Mouse (Mus musculus) G1E (cell line): ENCODE data around the gene Grin1. TPM values are rescaled to one million over a fixed set of nuclear protein-coding genes. Genes with fewer than 3 reads are reported as not detected.

Source experiments
- ATAC-seq: 2 replicates; pipeline ENCODE4 v1.8.0; 2016; ENCODE audit warnings: mild to moderate bottlenecking; ENCODE audit not compliant: insufficient number of reproducible peaks, poor library complexity, low FRiP score, severe bottlenecking; ENCODE audit errors: extremely low read depth
- DNase-seq: peaks from one replicate; pipeline ENCODE4 v3.0.0; 2012; ENCODE audit warnings: low spot score
- H3K27me3 ChIP-seq: 2 replicates; pipeline ENCODE4 v1.6.1; 2012; ENCODE audit warnings: mild to moderate bottlenecking, low read length, inconsistent platforms; ENCODE audit not compliant: insufficient read depth
- H3K36me3 ChIP-seq: replicated peaks from 2 replicates; pipeline ENCODE3; 2012; ENCODE audit warnings: mild to moderate bottlenecking, inconsistent platforms
- H3K4me1 ChIP-seq: 2 replicates; pipeline ENCODE4 v1.6.1; 2012; ENCODE audit warnings: low read depth, low read length, inconsistent platforms, mixed read lengths; ENCODE audit not compliant: insufficient read depth
- H3K4me3 ChIP-seq: 2 replicates; pipeline ENCODE4 v1.5.1; 2012; ENCODE audit warnings: low read depth, mild to moderate bottlenecking, inconsistent platforms, low read length, moderate library complexity, mixed read lengths
- H3K9me3 ChIP-seq: replicated peaks from 2 replicates; pipeline ENCODE4 v1.6.1; 2012; ENCODE audit warnings: inconsistent platforms
- CTCF ChIP-seq: IDR thresholded peaks from 2 replicates; pipeline ENCODE4 v1.5.1; 2012; ENCODE audit warnings: low read depth, low read length, inconsistent platforms, mixed read lengths
- GATA1 ChIP-seq: IDR thresholded peaks from 2 replicates; pipeline ENCODE4 v1.6.1; 2012; ENCODE audit warnings: borderline replicate concordance, low read length, inconsistent platforms, mixed read lengths
- GATA2 ChIP-seq: IDR thresholded peaks from 2 replicates; pipeline ENCODE4 v1.6.1; 2012; ENCODE audit warnings: low read depth, low read length, inconsistent platforms, borderline replicate concordance
- POLR2AphosphoS5 ChIP-seq: IDR thresholded peaks from 2 replicates; pipeline ENCODE4 v1.6.1; 2012; ENCODE audit warnings: low read depth, low read length, inconsistent platforms; ENCODE audit not compliant: insufficient replicate concordance
- TAL1 ChIP-seq: conservative IDR thresholded peaks from 2 replicates; pipeline ENCODE4 v1.6.1; 2012; ENCODE audit warnings: low read depth, low read length, inconsistent platforms, mixed read lengths
- polyA plus RNA-seq: library from polyadenylated mRNA; stranded (reverse); fragments of >175 nt; gene quantifications from 2 replicates; pipeline ENCODE4 v1.2.3, GENCODE M21; 2012
- total RNA-seq, 2 experiments: library from RNA; stranded (forward) in 1 of 2; stranded (reverse) in 1 of 2; fragments of 200-1000 nt in 1 of 2; fragments of >200 nt in 1 of 2; fragmentation: Nextera tagmentation in 1 of 2; gene quantifications; 2 replicates each; pipeline ENCODE4 v1.2.3; 2014 to 2017

Grin1 gene
- total and polyA plus RNA-seq, 3 experiments, result 0.33 to 1.7 (median 0.73) TPM

GRCm38 (mm10) chr2:25288734-25289345 is 30.1 kb downstream of the Grin1 start:
- Histone ChIP-seq H3K36me3 (peaks cover 32% of the 10 kb centered on the region), H3K9me3 (no peaks in the 10 kb centered on the region), H3K27me3 (peaks cover 49% of the 10 kb centered on the region), H3K4me1 (peaks cover 26% of the 10 kb centered on the region), H3K4me3 (no peak overlapping the region)
- no peak for TF ChIP-seq GATA1
- TF ChIP-seq POLR2AphosphoS5, result no peak
- TF ChIP-seq TAL1, result no peak
- no peak for TF ChIP-seq GATA2
- ATAC-seq, result no peak
- no peak for DNase-seq

- Histone ChIP-seq H3K9me3 (no peaks in the 10 kb centered on the region), H3K27me3 (peaks cover 43% of the 10 kb centered on the region), H3K36me3 (peaks cover 39% of the 10 kb centered on the region), H3K4me1 (peaks cover 26% of the 10 kb centered on the region), H3K4me3 (no peak within 1 kb of the TSS)
- DNase-seq (no peak), ATAC-seq (no peak)
- no peak for TF ChIP-seq CTCF
- no peak for TF ChIP-seq GATA1
- no peak for TF ChIP-seq POLR2AphosphoS5
- no peak for TF ChIP-seq TAL1
- TF ChIP-seq GATA2, result no peak
Observed at GRCm38 (mm10) chr2:25287927-25288649, 30.9 kb downstream of the Grin1 start, which contains the start of gene Tmem210. Tmem210 (plus strand) TSS chr2:25288145.

- H3K27me3 ChIP-seq, result peaks cover 35% of the 10 kb centered on the region
- DNase-seq (no peak), ATAC-seq (no peak)
- H3K4me1 ChIP-seq, result peaks cover 19% of the 10 kb centered on the region
- TF ChIP-seq GATA2, result no peak
- H3K9me3 ChIP-seq, result no peaks in the 10 kb centered on the region
- peaks cover 50% of the 10 kb centered on the region for H3K36me3 ChIP-seq
- H3K4me3 ChIP-seq, result no peak overlapping the region
Observed at GRCm38 (mm10) chr2:25286837-25287636, 31.9 kb downstream of the Grin1 start.

GRCm38 (mm10) chr2:25286314-25286713 is 32.7 kb downstream of the Grin1 start:
- no peak for ATAC-seq
- H3K36me3 ChIP-seq, result peaks cover 55% of the 10 kb centered on the region
- no peak for TF ChIP-seq GATA1
- TF ChIP-seq POLR2AphosphoS5, result no peak
- no peak for TF ChIP-seq GATA2
- TF ChIP-seq CTCF, result no peak
- no peak for TF ChIP-seq TAL1

GRCm38 (mm10) chr2:25285551-25285950 is 33.4 kb downstream of the Grin1 start:
- no peak for ATAC-seq
- peaks cover 62% of the 10 kb centered on the region for H3K36me3 ChIP-seq
- H3K9me3 ChIP-seq, result no peaks in the 10 kb centered on the region
- no peak overlapping the region for H3K4me3 ChIP-seq
- DNase-seq, result no peak
- H3K4me1 ChIP-seq, result peaks cover 13% of the 10 kb centered on the region
- TF ChIP-seq TAL1 (no peak), POLR2AphosphoS5 (no peak), CTCF (no peak), GATA2 (no peak), GATA1 (no peak)
- peaks cover 21% of the 10 kb centered on the region for H3K27me3 ChIP-seq

More at GRCm38 (mm10) chr2:25286314-25286713, 32.7 kb downstream of the Grin1 start:
- DNase-seq, result no peak
- Histone ChIP-seq H3K9me3 (no peaks in the 10 kb centered on the region), H3K4me1 (peaks cover 13% of the 10 kb centered on the region), H3K27me3 (peaks cover 28% of the 10 kb centered on the region), H3K4me3 (no peak overlapping the region)
